Mouse (Mus musculus) adrenal gland, postnatal 25 days (tissue): ENCODE measurements around the gene Olfr130. TPM values are rescaled to one million over a fixed set of nuclear protein-coding genes. Genes with fewer than 3 reads are reported as not detected.

Experiments
- DNase-seq: peaks from one replicate; pipeline ENCODE4 v3.0.0; 2021; ENCODE audit warnings: mixed read lengths
- long read RNA-seq: library from polyadenylated mRNA; stranded (forward); transcript quantifications from one replicate; pipeline ENCODE4 v2.0.0, GENCODE M21; 2021
- total RNA-seq: library from RNA; stranded (reverse); gene quantifications from 2 replicates; pipeline ENCODE4 v1.2.3, GENCODE M21; 2021

Olfr130 gene
- not detected in 2 replicates for total RNA-seq
- long read RNA-seq = 0 reads

- no peak for DNase-seq
Measured at GRCm38 (mm10) chr17:38063621-38064020, at the start of gene Olfr130. Olfr130 (plus strand) TSS chr17:38063921.

- no peak for DNase-seq
Measured at GRCm38 (mm10) chr17:38016341-38016740, 47.4 kb upstream of the Olfr130 start.

- no peak for DNase-seq
Measured at GRCm38 (mm10) chr17:38026297-38026696, 37.4 kb upstream of the Olfr130 start.

- DNase-seq = no peak
Measured at GRCm38 (mm10) chr17:38059979-38060378, 3.7 kb upstream of the Olfr130 start, which contains the start of gene Olfr129. Olfr129 (minus strand) TSS chr17:38060079.

- DNase-seq = no peak
Measured at GRCm38 (mm10) chr17:38082364-38082763, 18.6 kb downstream of the Olfr130 start.

- DNase-seq = no peak
Measured at GRCm38 (mm10) chr17:38088593-38088992, 24.9 kb downstream of the Olfr130 start, which contains the start of gene Olfr131. Olfr131 (minus strand) TSS chr17:38088693.

Other genes with a start within 250 kb of the Olfr130 start
- not detected in 2 replicates for gene Olfr125, start 231.0 kb upstream of the Olfr130 start, total RNA-seq
- not detected in 2 replicates for gene Olfr126, start 216.4 kb upstream of the Olfr130 start, total RNA-seq
- gene Olfr127, start 163.5 kb upstream of the Olfr130 start, total RNA-seq = not detected in 2 replicates
- gene Olfr128, start 143.4 kb upstream of the Olfr130 start, total RNA-seq = not detected in 2 replicates
- not detected in 2 replicates for gene Olfr761, start 110.8 kb upstream of the Olfr130 start, total RNA-seq
- gene Olfr129, start 3.8 kb upstream of the Olfr130 start, total RNA-seq = not detected in 2 replicates
- not detected in 2 replicates for gene Olfr131, start 24.8 kb downstream of the Olfr130 start, total RNA-seq
- not detected in 2 replicates for gene Olfr132, start 70.6 kb downstream of the Olfr130 start, total RNA-seq
- not detected in 2 replicates for gene Olfr133, start 81.4 kb downstream of the Olfr130 start, total RNA-seq
- gene Olfr134, start 107.5 kb downstream of the Olfr130 start, total RNA-seq = not detected in 2 replicates
- not detected in 2 replicates for gene Olfr135, start 140.4 kb downstream of the Olfr130 start, total RNA-seq
- not detected in 2 replicates for gene Olfr138, start 197.1 kb downstream of the Olfr130 start, total RNA-seq
- gene Olfr137, start 243.6 kb downstream of the Olfr130 start, total RNA-seq = not detected in 2 replicates